Mouse (Mus musculus) small intestine, adult 2 months (tissue): ENCODE data around the gene Wdfy3. TPM values are rescaled to one million over a fixed set of nuclear protein-coding genes. Genes with fewer than 3 reads are reported as not detected.
"Not testable (repeated sequence)": the region's sequence is repeated elsewhere in the genome, so short reads cannot be mapped to it uniquely, and the experiment has no call there.

Experiments used
- H3K27ac ChIP-seq: fragments of 200-500 bp; 2 replicates; pipeline ENCODE4 v1.5.1; 2012; ENCODE audit warnings: low read depth, low read length, control low read depth, inconsistent platforms; ENCODE audit not compliant: insufficient read depth
- H3K27me3 ChIP-seq: fragments of 200-500 bp; 2 replicates; pipeline ENCODE4 v1.6.1; 2012; ENCODE audit warnings: mild to moderate bottlenecking, moderate library complexity, low read length, inconsistent platforms; ENCODE audit not compliant: control insufficient read depth, insufficient read depth
- H3K36me3 ChIP-seq: fragments of 200-500 bp; 2 replicates; pipeline ENCODE4 v1.6.1; 2012; ENCODE audit warnings: mild to moderate bottlenecking, low read length, control low read depth, inconsistent platforms; ENCODE audit not compliant: control insufficient read depth, insufficient read depth
- H3K4me1 ChIP-seq: fragments of 200-500 bp; 2 replicates; pipeline ENCODE4 v1.6.1; 2012; ENCODE audit warnings: low read length, inconsistent platforms, mixed read lengths; ENCODE audit not compliant: control insufficient read depth, insufficient read depth, insufficient read length
- H3K4me3 ChIP-seq: fragments of 200-500 bp; 2 replicates; pipeline ENCODE4 v1.5.1; 2012; ENCODE audit warnings: low read depth, mild to moderate bottlenecking, control low read depth, inconsistent platforms, low read length, moderate library complexity
- CTCF ChIP-seq: fragments of 200-500 bp; IDR thresholded peaks from 2 replicates; pipeline ENCODE4 v1.5.1; 2012; ENCODE audit warnings: low read depth, mild to moderate bottlenecking, control low read depth, inconsistent platforms, low read length, moderate library complexity, mixed read lengths; ENCODE audit not compliant: insufficient replicate concordance, insufficient read length; ENCODE audit errors: extremely low read depth
- POLR2A ChIP-seq: fragments of 200-500 bp; IDR thresholded peaks from 2 replicates; pipeline ENCODE4 v1.6.1; 2012; ENCODE audit warnings: low read depth, mild to moderate bottlenecking, control low read depth, inconsistent platforms, low read length, moderate library complexity
- WGBS: fragments of 180-500 bp; shearing (Covaris S2); methylation state at CpG from one replicate; pipeline ENCODE4 v1.1.7; 2018; 5-methylcytosine and 5-hydroxymethylcytosine counted together
- polyA plus RNA-seq: library from polyadenylated mRNA; depleted of rRNA; stranded (reverse); fragments of >200 nt; gene quantifications from 2 replicates; pipeline ENCODE4 v1.2.3, GENCODE M21; 2012

The Wdfy3 gene
- polyA plus RNA-seq, 1 experiment, result 11.3 TPM

DNA sequence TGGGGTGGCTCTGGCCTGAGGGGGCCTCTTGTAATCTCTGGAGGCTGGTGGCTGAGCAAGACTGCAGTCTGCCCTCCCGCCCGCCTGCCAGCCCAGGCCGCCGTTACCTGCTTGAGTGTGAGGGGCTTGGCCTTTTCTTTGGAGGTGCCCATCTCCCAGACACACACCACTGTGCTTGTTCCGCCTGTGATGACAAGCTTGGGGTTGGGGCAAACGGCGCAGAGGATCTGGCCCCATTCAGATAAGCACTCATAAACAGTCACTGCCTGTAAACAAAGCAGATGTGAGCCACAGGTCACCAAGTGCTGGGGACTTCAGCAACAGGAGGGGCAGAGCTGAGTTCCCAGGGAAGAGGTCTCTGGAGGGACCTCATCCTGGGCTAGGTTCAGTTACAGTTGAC lies 218.6 kb downstream of the Wdfy3 start:
- Histone ChIP-seq H3K4me3 (no peak overlapping the region), H3K27me3 (no peaks in the 10 kb centered on the region), H3K27ac (no peak overlapping the region), H3K4me1 (peaks cover 15% of the 10 kb centered on the region), H3K36me3 (peaks cover 39% of the 10 kb centered on the region)
- TF ChIP-seq POLR2A, result no peak
- no peak for TF ChIP-seq CTCF
- WGBS, result 82% methylated on average over 7 of the region's 7 CpGs

DNA sequence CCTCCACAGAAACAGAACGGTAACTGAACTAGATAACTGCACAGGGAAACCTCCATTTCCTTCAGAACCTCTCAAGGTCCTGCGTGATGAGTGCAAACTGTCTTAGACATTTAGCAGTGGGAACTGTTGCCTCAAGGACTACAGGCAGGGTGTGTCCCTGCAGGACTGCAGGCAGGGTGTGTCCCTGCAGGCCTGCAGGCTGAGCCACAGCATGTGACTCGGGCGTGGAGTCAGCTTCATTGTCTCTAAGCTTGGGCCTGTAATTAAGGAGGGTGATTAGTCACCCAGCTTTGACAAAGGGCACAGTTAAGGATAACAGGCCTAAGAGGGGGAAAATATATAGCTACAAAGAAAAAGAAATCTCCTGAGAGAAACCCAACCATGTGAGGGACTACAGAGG lies 222.0 kb downstream of the Wdfy3 start:
- Histone ChIP-seq H3K4me3 (no peak overlapping the region), H3K27me3 (no peaks in the 10 kb centered on the region), H3K36me3 (peaks cover 38% of the 10 kb centered on the region), H3K4me1 (peaks cover 20% of the 10 kb centered on the region), H3K27ac (peak overlapping the region; percentile 36; the same call in 1 of the 2 replicates)
- WGBS, result 32% methylated on average over 4 of the region's 4 CpGs
- TF ChIP-seq CTCF, result no peak
- TF ChIP-seq POLR2A, result no peak

DNA sequence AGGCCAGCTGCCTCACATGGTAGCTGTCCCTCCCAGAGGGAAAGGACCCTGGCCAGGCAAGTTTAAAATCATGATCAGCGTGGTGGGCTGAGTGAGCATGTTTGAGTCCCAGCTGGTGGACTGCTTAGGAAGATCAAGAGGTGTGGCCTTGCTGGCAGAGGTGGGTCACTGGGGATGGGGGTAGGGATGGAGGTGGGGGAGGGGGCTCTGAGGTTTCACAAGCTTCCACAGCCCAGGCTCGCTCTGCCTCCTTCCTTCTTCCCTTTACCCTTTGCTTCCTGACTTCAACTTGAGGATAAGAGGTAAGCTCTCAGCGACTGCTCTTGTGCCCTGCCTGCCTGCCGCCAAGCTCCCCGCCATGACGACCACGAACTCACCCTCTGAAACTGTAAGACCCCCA lies 222.4 kb downstream of the Wdfy3 start:
- Histone ChIP-seq H3K27ac (peak overlapping the region; percentile 36; the same call in 1 of the 2 replicates), H3K36me3 (peaks cover 37% of the 10 kb centered on the region), H3K4me3 (no peak overlapping the region), H3K4me1 (peaks cover 20% of the 10 kb centered on the region), H3K27me3 (no peaks in the 10 kb centered on the region)
- 90% methylated on average over 7 of the region's 7 CpGs for WGBS
- TF ChIP-seq CTCF (no peak), POLR2A (no peak)

DNA sequence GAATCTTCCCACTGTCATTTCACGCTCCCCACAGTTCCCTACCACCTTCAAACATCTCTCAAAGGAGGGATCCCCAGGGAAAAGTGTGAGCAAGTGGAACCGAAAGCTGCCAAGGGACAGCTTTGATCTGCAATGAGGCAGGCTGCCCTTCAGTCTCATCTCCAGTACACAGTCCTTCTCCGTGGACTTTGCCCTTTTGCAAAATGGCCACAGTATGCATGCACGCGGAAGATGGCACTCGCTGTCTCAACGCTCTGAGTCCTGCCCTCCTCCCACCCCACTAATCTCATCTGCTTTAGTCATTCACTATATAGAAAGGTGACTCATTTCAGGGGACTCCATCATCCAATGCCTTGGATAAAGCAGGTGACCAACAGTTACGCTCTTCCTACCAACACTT lies 223.8 kb downstream of the Wdfy3 start:
- WGBS, result 79% methylated on average over 8 of the region's 8 CpGs
- H3K27me3 ChIP-seq, result no peaks in the 10 kb centered on the region
- H3K4me1 ChIP-seq, result peaks cover 20% of the 10 kb centered on the region
- peak overlapping the region; percentile 76 for H3K27ac ChIP-seq
- peaks cover 37% of the 10 kb centered on the region for H3K36me3 ChIP-seq
- TF ChIP-seq CTCF (no peak), POLR2A (no peak)
- no peak overlapping the region for H3K4me3 ChIP-seq

DNA sequence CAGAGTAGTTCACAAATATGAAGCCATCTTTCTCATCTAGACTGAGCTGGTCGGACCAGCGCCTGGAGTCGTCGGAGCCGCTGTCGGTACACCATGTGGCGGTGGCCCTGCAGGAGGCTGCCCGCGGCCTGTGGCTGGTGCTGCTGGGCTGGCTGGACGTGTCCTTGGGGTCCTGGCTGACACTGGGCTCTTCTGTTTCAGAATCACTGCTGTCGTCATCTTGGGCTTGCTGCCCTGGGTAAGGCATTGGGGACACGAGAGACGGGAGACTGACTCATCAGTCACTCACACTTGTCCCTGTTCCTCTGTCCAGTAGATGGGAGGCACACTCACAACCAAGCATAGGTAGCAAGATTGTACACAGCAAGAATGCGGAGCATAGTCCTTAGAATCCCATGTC lies 224.7 kb downstream of the Wdfy3 start:
- Histone ChIP-seq H3K4me3 (no peak overlapping the region), H3K36me3 (peaks cover 39% of the 10 kb centered on the region), H3K27ac (no peak overlapping the region), H3K27me3 (no peaks in the 10 kb centered on the region), H3K4me1 (peaks cover 20% of the 10 kb centered on the region)
- TF ChIP-seq POLR2A (no peak), CTCF (no peak)
- WGBS, result 97% methylated on average over 14 of the region's 14 CpGs

DNA sequence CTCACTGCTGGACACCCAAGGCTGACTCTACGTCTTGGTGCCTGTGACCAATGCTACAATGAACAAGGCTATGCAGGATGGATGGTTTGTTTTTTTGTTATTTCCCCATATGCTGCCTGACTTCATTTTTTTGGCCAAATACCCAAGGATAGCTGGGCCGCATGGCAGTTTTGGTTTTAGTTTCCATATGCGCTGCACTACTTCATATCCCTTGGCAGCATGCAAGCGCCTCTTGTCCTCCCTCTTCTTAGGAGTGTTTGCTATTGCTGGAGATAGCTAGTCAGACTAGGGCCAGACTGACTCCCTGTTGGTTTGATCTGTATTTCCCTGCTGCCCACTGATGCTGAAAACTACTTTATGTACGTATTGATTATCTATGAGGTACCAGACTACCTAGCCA lies 229.2 kb downstream of the Wdfy3 start:
- WGBS, result 95% methylated on average over 5 of the region's 5 CpGs
- Histone ChIP-seq H3K27ac (no peak overlapping the region), H3K36me3 (peaks cover 26% of the 10 kb centered on the region), H3K4me3 (no peak overlapping the region), H3K27me3 (no peaks in the 10 kb centered on the region), H3K4me1 (peaks cover 2% of the 10 kb centered on the region; the same call in 1 of the 2 replicates)
- no peak for TF ChIP-seq CTCF
- no peak for TF ChIP-seq POLR2A

DNA sequence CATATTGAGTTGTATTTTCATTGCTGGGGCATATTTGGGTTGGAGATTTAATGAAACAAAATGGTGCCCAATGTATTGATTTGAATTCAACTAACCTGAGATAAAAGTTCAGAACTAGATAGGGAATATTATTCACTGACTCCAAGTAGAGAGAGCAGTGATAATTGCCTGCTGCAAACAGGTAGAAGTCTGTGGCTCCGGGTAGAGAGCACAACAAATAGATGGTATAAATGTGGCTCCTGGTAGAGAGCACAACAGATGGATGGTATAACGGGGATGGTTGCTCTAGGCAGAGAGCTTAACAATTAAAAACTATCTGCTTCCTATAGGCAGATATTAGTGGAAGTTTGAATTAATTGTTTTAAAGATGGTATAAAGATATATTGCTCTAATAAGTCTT lies 232.1 kb downstream of the Wdfy3 start:
- H3K4me3 ChIP-seq, H3K27ac ChIP-seq, H3K4me1 ChIP-seq, H3K27me3 ChIP-seq: not testable (repeated sequence)
- WGBS, result 97% methylated on average over 2 of the region's 2 CpGs
- peaks cover 18% of the 10 kb centered on the region for H3K36me3 ChIP-seq

DNA sequence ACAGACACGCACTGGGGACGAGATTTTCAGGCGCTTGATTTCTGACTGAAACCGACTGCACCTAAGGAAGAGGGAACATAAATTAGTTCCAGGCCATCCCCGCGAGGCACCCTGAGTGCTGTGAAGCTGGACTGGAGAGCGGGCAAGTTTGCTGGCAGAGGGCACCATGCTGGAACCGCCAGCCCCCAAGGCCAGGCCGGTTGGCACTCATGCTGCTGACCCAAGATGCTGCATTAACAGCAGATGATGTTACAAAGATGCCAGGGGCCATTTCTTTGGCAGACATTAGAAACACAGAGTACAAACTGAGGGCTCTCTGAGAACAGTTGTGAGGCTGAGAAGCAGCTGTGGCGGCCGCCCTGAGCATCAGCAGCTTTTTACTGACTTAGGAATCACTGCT lies 233.5 kb downstream of the Wdfy3 start:
- Histone ChIP-seq H3K4me3 (no peak overlapping the region), H3K27ac (no peak overlapping the region), H3K27me3 (no peaks in the 10 kb centered on the region), H3K4me1 (peaks cover 3% of the 10 kb centered on the region; the same call in 1 of the 2 replicates), H3K36me3 (peaks cover 14% of the 10 kb centered on the region)
- 95% methylated on average over 11 of the region's 11 CpGs for WGBS
- TF ChIP-seq CTCF (no peak), POLR2A (no peak)
